Mouse (Mus musculus) liver, embryonic 14.5 days (tissue): ENCODE results near the gene Olfr572.

Source experiments
- CTCF ChIP-seq: IDR thresholded peaks from 2 replicates; pipeline ENCODE4 v1.5.1; 2016; ENCODE audit warnings: antibody characterized with exemption, low read depth, control low read depth
- EP300 ChIP-seq: IDR thresholded peaks from 2 replicates; pipeline ENCODE4 v1.6.1; 2016; ENCODE audit warnings: antibody characterized with exemption, low read depth

DNA sequence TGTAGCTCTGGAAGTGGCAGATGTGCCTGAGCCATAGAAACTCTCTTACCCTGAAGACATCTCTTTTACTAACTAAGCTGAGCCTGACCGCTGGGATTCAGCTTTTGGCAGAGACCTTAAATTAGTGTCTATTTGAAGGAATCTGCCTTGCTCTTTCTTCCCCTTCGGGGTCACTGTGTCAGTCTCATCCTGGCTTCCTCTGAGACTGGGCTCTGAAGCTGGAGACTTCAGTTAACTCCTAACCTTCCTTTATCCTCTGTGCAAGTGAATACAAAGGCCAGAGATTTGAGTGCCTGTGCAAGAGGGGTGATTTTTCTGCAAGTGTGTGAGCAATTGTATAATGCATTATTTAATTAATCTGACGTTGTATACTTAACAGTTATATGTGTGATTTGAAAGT, 33.4 kb upstream of the Olfr572 start, which contains the start of gene Olfr569:
- TF ChIP-seq EP300: no peak
- no peak for TF ChIP-seq CTCF
